Mouse (Mus musculus): ENCODE results near the gene Olfr1417.

Olfr1417 gene

DNA sequence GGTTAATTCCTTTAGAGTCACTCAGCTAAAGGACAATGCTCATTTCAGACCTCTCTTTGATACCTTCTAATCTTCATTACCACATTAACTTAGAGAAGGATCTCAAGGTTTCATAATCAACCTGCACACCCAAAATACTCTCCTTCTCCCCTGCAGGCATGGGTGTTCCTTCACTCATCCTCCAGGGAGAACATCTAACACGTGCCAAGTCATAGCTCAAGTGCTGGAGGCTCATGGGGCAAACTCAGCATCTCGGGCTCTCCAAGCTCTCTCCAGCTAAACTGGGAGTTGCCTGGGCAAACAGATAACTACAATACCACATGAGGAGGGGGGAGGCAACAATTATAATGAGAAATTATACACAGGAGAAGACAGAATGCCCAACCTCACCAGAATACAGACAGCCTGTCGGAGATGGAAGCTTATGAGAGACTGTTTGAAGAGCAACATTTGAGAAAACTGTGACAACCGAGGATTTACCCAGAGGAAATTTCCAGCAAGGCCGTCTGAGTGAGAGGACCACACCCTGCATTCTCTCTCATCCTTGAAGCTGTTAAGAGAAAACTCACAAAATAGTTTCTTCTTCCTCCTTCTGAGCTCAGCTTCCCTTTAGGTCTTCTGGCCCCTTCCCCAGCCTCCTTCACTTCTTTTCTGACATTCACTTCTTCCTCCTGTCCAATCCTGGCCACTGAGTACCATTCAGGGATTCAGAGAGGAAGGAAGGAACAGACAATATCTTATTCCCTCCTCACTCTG, 28.8 kb downstream of the Olfr1417 start:
- DNase-seq = no peak

DNA sequence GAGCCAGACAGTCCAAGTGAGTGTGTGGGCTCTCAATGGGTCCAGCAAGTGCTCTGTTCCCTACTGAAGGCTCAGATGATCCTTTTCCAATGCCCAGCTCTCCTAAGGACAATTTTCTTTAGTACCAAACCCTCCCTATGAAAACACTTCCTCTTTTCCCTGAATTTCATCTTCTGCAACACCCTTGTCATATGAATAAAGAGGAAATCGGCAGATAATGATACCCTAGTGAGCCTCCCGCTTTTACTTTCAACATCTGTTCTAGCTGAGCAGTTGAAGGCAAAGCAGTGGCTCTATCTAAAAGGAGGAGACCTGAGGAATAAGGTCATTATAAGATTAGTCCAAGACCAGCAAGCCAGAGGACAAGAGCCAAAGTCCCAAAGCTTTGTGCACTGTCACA, 30.6 kb downstream of the Olfr1417 start:
- no peak for DNase-seq

DNA sequence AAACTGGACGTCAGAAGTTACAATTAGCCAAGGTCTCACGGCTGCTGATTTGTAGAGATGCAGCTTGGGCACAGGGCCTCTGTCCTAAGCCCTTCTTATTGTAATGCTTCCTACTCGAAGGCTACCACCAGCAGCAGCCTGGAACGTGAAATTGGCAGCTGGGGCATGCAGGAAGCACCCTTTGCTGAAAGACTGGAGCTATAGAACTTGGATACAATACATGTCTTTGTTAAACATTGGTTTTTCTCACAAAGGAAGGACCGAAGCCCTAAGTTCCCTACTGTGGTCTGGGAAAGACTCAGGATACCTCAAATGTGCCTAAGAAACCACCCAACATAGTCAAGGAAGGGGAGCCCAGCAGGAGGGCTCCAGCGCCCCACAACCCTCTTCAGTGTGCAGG, 31.2 kb downstream of the Olfr1417 start:
- DNase-seq = no peak

DNA sequence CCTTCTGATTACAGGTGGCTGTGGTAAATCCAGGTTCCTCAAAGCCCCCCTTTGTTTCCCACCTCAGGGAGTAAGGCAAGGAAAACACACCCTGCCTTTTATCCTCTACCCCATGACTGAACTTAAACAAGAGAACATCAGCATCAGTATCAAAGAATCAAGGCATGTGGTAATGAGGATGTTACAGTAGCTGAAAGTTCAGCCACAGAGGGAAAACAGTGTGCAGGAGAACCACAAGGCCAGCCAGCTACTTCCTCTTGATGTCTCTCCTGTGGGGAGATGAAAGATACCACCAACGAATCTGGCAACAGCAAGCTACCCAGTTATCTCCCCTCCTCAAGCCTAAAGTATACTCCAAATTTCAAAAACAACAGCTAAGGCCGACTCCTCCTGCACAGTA, 31.8 kb downstream of the Olfr1417 start:
- no peak for DNase-seq

DNA sequence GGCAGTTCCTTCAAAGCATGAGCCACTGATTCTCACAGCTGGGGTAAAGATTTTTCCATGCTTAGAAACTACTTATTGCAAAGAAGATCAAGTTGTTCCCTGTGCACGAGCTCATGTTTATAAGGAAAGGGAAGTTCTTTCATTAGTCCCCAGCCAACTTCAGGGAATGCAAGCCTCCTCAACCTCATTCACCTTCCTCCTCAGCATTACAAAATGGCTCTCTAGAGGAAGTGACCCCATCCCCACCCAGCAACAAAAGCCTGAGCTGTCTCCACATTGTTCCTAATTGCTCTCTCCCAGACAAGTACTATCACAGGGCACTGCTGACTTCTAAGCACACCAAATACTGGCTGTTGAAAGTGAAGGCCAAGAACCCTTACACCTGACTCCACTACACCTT, 34.6 kb downstream of the Olfr1417 start:
- DNase-seq = peak; percentile 31 to 51

DNA sequence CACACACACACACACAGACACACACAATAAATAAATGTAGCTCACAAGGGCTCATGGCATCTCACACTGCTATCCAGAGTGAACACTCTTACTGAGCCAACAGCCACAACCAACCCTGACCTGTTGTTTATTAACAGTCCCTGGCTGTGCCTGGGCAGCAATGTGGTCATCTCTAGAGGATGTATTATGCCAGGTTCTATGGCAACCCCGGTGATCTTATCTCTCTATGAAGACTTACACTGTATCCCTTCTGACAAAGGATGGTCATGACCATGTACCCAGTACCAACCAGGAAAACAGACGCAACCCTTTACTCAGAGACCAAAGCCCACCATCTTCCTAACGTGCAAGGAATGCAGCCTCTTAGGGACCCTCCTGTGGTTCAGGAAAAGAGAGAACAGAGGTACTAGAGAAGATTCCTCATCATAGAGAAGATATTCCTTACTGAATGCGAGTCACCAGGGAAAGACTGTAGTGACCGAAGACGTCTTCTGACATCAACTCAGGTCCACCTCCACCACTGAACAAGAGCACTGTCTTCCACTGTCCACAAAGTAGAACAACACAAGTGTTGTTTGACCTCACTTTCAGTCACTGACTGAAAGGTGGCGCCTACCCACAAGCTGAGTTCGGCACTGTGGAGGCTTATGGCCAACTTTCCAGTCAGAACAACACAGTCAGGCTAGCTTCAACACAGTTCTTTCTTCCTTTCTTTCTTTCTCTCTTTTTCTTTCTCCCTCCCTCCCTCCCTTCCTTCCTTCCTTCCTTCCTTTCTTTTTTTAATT, 38.3 kb downstream of the Olfr1417 start:
- no peak for DNase-seq

DNA sequence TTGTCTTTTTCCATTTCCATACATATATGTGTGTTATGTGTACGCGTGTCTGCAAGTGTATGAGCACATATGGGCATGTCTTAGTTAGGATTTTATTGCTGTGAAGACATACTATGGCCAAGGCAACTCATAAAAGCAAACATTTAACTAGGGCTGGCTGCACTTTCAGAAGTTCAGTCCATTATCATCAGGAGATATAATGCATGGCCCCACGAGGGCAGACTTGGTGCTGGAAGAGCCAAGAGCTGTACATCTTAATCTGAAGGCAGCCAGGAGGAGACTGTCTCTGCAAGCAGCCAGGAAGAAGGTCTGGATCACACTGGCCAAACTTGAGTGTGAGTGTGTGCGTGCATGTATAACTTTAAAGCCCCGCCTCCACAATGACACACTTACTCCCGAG, 44.6 kb downstream of the Olfr1417 start:
- DNase-seq = no peak

DNA sequence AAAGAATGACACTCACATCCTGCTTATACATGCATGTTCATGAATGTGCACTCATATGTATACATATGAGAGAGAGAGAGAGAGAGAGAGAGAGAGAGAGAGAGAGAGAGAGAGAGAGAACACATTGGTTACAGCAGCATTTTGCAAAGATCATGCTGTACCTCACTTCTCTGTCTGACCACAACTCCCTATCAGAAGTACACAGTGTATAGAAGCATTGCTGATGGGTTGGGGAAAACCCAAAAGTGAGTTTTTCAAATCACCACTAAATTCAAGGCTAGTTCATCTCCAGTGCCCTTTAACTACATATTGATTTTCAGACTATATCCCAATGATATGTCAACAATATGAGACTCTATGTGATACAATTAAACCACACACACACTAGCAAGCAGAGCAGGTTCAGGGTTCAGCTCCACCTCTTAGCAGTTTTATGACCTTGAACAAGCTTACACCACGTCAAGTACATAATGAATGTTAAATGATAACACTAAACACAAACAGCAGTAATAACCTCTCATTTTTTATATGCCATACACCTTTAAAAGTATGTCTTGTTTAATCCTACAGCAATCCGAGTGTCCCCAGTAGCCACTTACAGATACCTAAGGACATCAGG, 45.2 kb downstream of the Olfr1417 start:
- DNase-seq = no peak

DNA sequence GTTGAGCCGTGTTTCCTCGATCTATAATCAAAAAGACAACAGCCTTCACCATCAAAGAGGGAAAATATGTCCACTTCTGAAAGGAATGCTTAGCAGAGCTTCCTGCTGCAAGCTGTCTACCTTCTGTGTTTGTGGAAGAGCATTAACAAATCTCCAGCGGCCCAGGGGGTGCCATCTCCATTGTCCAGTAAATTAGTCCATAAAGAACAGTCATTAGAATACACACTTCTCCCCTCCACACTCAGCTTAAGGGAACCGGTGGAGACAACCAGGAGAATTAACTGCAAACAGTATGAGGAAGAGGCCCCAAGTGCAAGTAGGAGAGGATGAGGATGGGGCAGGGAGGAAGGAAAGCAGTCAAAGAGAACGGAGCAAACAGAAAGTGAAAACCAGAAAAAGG, 47.2 kb downstream of the Olfr1417 start:
- DNase-seq = no peak

DNA sequence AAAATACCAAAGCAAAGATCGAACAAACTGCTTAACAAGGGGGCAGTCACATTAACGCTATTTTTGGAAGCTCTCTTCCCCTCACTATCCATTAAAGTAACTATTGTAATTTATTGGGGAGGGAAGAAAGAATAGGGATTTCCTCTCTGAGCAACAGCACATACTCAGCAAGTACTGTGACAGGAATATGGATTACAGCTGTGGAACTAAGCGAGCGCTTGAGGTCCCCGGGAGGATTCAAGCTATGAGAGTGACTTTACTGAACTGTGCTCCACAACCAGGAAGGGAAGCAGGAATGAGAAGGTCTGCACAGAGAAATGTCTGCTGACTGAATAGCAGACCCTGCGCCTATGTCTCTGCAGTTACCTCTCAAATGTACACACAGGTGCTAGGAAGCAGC, 50.1 kb downstream of the Olfr1417 start:
- no peak for DNase-seq

DNA sequence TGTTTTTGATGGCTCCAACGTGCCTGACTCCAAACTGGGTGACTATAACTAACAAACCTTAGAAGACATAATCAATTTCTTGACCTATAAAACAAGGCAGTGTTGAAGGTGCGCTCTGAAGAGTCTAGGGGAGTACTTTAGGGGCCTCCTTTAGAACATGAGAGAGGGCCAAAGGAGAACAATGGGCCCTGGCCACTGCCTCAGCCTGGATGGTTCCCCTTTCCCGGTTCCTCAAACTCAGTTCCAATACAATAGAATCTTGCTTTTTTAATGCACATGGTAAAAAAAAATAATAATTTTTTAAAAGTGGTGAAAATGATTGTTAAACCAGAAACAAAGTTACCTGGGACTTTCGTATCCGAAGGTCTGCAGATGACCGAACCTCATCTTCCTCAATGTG, 51.2 kb downstream of the Olfr1417 start:
- DNase-seq = no peak

DNA sequence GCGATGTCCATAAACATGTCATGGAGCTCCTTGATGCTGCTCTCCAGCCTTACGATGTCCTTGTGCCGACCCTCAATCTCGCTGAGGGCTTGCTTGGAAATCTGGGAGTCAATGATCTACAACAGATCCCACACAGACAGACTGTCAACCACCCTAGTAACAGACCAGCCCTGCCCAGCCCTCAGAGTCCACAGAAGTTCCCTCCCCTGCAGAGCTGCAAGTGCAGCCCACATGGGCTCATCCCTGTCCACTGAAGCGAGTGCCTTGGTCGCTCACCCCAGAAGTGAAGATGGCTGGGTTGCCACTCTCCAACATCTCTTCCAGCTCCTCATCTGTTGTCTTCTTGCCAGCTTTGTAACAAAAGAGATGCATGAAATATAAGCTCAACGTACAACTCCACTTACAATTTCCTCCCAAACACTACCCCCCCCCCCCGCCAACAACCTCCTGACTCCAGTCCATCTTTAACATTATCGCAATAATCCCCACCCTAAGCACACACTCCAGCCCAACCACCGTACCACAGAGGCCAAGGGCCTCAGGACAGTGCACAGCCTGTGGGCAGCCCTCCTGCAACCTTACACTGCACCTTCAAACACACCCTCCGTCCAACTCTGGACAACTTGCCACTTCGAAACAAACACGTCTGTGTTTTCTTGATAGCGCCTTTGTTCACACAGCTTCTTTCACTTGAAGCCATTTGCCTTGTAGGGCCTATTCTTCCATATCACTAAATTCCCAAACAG, 53.4 kb downstream of the Olfr1417 start:
- no peak for DNase-seq

DNA sequence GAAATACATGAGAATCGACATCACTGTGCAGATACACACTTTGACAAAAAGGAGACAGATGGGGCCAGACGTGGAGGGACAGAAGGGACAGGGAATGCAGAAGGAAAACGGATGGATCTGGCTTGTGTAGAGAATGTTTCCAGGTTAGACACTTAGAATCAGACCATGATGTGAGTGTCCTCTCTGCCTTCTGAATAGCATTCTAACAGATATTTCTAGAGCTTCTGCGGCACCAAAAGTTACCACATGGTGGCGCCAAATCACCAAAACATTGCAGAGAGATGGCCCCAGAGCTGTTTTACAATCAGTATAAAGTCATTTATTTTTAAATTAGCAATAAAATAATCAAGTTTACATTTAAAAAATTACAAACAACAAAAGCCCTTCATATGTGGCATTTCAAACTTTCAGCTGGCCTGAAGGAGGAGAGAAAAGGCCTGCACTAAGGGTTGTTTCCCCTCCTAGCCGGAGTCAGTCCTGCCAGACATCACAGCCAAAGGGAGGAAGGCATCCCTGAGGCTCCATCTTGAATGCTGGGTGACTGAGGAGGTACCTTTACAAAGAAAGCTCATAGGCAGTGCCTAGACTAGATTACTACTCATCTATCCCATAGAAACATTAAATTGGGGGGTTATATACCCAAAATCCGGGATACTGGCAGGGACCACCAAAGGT, 61.7 kb downstream of the Olfr1417 start:
- DNase-seq = peak; percentile 32 to 70
